Mouse (Mus musculus) bone marrow, adult 2 months (tissue): ENCODE data around the gene Dyrk4. TPM values are rescaled to one million over a fixed set of nuclear protein-coding genes. Genes with fewer than 3 reads are reported as not detected.
A peak's percentile ranks its signal among the peaks of the same experiment; 100 is the strongest.

ENCODE experiments used
- H3K27ac ChIP-seq: fragments of 200-500 bp; 2 replicates; pipeline ENCODE4 v1.5.1; 2012; ENCODE audit warnings: low read depth, mild to moderate bottlenecking, control low read depth, inconsistent platforms, low read length; ENCODE audit not compliant: control insufficient read depth, poor library complexity, insufficient read depth
- H3K4me1 ChIP-seq: fragments of 200-500 bp; 2 replicates; pipeline ENCODE4 v1.6.1; 2011; ENCODE audit warnings: low read length; ENCODE audit not compliant: control insufficient read depth, insufficient read depth
- H3K4me3 ChIP-seq: fragments of 200-500 bp; replicated peaks from 2 replicates; pipeline ENCODE3; 2011; ENCODE audit warnings: mild to moderate bottlenecking, low read depth, low read length, control low read depth; ENCODE audit not compliant: control insufficient read depth
- CTCF ChIP-seq: fragments of 200-500 bp; IDR thresholded peaks from 2 replicates; pipeline ENCODE4 v1.5.1; 2011; ENCODE audit warnings: low read length, control low read depth; ENCODE audit not compliant: control insufficient read depth, insufficient read depth
- POLR2A ChIP-seq: fragments of 200-500 bp; IDR thresholded peaks from 2 replicates; pipeline ENCODE4 v1.6.1; 2011; ENCODE audit warnings: low read depth, mild to moderate bottlenecking, control low read depth, low read length, borderline replicate concordance; ENCODE audit not compliant: control insufficient read depth
- WGBS: fragments of 180-500 bp; shearing (Covaris S2); methylation state at CpG from one replicate; pipeline ENCODE4 v1.1.7; 2018; 5-methylcytosine and 5-hydroxymethylcytosine counted together
- polyA plus RNA-seq: library from polyadenylated mRNA; stranded (reverse); fragments of >200 nt; gene quantifications from 2 replicates; pipeline ENCODE4 v1.2.4, GENCODE M21; 2011; ENCODE audit warnings: low replicate concordance; ENCODE audit not compliant: missing spikeins, insufficient read depth, insufficient read length

Gene Dyrk4
- polyA plus RNA-seq, 1 experiment, result not detected

DNA sequence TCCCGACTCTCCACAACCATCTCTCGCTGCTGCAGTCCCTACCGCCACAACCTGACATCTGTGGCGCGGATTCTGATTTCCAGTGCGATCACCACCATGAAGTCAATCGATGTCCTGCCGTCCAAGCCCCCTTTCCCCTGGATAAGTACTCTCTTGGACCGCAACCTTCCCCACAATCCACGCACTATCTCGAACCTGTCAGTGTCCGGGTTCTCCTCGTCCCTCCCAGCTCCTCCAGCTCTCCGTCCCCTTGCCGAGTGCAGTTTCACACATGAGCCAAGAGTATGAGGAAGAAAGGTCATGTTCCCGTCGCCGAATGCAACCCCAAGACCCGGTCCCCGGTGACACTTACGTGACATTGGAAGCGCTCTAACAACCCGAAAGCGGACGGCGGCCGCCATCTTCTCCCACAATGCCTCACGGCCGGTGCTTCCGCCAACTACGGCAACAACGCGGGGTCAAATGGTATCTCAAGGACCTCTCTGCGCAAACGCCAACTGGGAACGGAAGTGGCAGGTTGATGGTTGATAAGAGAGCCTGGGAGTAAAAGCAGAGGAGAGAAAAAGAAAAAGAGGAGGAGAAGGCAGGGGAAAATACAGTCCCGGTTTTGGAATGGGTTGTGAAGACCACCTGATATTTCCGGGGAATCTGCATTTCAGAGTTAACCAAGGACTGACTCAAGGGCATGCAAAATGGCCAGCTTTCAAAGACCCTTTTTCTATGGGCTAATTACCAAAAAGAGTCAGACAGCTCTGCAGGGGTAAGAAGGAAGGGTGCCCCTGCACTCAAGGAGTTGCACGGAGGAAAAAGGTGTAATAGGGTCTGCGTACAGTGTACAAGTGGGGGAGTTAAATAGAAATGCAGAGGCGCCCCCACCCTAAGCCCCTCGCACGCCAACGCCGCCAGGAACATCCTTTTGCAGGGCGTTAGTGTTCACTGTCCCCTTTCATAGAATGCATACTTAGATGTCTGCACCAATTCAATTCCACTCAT is 72.6 kb downstream of the Dyrk4 start, which contains the start of gene Ndufa9:
Gene Ndufa9 (minus strand): TSS at position 425 of the 993 bp plus-strand sequence.
- no peak within 1 kb of the TSS; the same call in 1 of the 2 replicates for H3K27ac ChIP-seq

DNA sequence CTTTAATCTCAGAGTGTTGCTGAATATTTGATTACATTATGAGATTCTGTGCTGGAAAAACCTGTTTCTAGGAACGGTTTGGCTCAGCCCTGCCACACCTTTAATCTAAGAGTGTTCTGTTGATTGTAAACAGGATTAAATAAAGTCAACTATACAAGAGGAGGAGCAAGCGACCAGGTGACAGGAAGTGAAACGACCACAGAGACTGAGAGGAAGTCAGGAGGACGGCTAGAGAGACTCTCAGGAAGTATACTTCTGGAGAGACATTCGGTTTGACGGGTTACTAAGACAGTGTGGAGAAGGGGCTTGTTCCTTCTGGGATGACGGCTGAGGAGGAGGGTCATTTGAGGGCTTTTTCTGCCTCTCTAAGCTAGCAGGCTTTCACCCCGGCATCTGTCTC is 85.0 kb downstream of the Dyrk4 start:
- no peak overlapping the region for H3K4me3 ChIP-seq
- TF ChIP-seq CTCF, result no peak
- no peak for TF ChIP-seq POLR2A
- no peak overlapping the region for H3K27ac ChIP-seq
- no peaks in the 10 kb centered on the region for H3K4me1 ChIP-seq
- WGBS, result 43% methylated on average over 8 of the region's 8 CpGs

More for the DNA sequence above, 72.6 kb downstream of the Dyrk4 start, which contains the start of gene Ndufa9:
- peak within 1 kb of the TSS; percentile 85 for H3K4me3 ChIP-seq
- 9% methylated on average over 46 of the region's 46 CpGs for WGBS
- no peaks in the 10 kb centered on the region for H3K4me1 ChIP-seq
- TF ChIP-seq POLR2A (peak; percentile 88), CTCF (peak; percentile 14; the same call in 1 of the 2 replicates)

Other genes starting within 250 kb of the Dyrk4 start
- not detected in 2 replicates for gene Kcna6, start 181.2 kb downstream of the Dyrk4 start, polyA plus RNA-seq
- gene Ndufa9, start 72.7 kb downstream of the Dyrk4 start, polyA plus RNA-seq, result 26.1 and 39.4 TPM in 2 replicates
- not detected in 2 replicates for gene Akap3, start 68.7 kb downstream of the Dyrk4 start, polyA plus RNA-seq
- gene Rad51ap1, start 17.7 kb upstream of the Dyrk4 start, polyA plus RNA-seq, result 36.3 and 52.6 TPM in 2 replicates
- 8.2 and 17.9 TPM in 2 replicates for gene D6Wsu163e, start 18.1 kb upstream of the Dyrk4 start, polyA plus RNA-seq
- not detected in 2 replicates for gene Fgf6, start 93.7 kb upstream of the Dyrk4 start, polyA plus RNA-seq
- not detected in 2 replicates for gene Fgf23, start 151.1 kb upstream of the Dyrk4 start, polyA plus RNA-seq
- 0.43 and 6.6 TPM in 2 replicates for gene Tigar, start 187.7 kb upstream of the Dyrk4 start, polyA plus RNA-seq
- 20.3 and 80.6 TPM in 2 replicates for gene Ccnd2, start 230.4 kb upstream of the Dyrk4 start, polyA plus RNA-seq